Mouse (Mus musculus) v-Abl transformed pro-B cells (cell line): ENCODE data around the gene Gtf2a1l.

ENCODE experiments used
- in situ Hi-C, 2 experiments: fragments of 400-800 bp; cut with MboI; formaldehyde crosslinking; loops; one replicate each; pipeline ENCODE4 v1.15.1; 2025; ENCODE audit not compliant: unreplicated experiment in 2 of 2

Gtf2a1l gene

GRCm38 (mm10) chr17:88668452-88668851 is at the start of gene Gtf2a1l:
Gtf2a1l (plus strand) TSS chr17:88668660.
- in situ Hi-C loops: loop anchor here (25.0 kb wide), 2 partner anchors 1469 to 1594 kb away; no protein-coding TSS in a partner anchor

DNA sequence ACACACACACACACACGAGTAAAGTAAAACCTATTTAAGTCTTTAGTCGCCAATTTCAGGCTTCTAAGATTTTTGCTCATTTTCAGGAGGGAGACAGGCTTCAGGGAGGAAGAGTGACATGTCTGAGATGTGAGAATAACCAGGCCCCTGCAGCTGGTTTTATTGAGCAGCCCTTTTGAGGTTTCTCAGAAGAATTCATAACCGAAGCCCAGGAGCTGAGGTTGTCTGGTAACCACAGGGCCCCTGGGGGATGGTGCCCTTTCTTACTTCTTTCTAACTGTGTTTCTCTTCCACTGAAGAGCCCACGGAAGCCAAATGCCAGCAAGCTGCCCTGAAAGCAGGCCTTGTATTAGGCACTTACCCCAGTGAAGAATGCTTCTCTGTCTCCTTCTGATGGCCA is 47.5 kb upstream of the Gtf2a1l start:
- in situ Hi-C loops: no loop called here

- in situ Hi-C loops: no loop called here
Measured at GRCm38 (mm10) chr17:88621374-88621773, 47.1 kb upstream of the Gtf2a1l start.

DNA sequence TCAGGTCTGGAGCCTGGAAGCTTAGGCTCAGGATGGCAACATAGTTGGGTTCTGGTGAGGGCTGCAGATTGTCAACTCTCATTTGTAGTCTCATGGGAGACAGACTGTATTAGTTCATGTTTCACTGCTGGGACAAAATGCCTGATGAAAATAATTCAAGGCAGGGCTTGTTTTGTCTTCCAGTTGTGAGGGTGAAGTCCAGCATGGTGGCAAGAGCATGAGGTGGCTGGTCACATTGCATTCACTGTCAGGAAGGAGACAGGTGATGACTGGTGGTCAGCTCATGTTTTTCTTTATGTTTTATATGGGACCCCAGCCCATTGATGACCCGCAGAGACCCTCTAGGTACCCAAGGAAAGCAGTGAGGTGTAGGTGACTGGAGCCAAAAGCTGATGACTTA is 45.7 kb upstream of the Gtf2a1l start:
- in situ Hi-C loops: no loop called here

DNA sequence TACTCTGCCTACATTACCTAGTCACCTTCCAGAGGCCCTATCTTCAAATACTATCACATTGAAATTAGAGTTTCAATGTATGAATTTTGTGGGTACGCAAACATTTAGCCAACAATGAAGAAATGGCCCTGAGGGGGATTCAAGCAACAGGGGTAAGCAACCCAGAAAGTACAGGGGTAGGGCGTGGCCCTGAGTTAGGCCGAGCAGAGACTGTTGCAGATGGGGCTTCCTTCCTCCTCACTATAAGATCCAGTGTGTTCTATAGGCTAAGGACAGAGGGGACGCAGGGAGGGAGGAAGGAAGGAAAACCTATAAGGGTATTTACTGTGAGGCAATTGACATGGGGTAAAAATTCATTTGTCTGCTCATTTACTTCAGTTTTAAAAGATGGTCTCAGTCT is 44.1 kb upstream of the Gtf2a1l start:
- in situ Hi-C loops: no loop called here

GRCm38 (mm10) chr17:88625350-88625749 is 43.1 kb upstream of the Gtf2a1l start:
- in situ Hi-C loops: loop anchor here (25.0 kb wide), 3 partner anchors 213 to 938 kb away; no protein-coding TSS in a partner anchor

DNA sequence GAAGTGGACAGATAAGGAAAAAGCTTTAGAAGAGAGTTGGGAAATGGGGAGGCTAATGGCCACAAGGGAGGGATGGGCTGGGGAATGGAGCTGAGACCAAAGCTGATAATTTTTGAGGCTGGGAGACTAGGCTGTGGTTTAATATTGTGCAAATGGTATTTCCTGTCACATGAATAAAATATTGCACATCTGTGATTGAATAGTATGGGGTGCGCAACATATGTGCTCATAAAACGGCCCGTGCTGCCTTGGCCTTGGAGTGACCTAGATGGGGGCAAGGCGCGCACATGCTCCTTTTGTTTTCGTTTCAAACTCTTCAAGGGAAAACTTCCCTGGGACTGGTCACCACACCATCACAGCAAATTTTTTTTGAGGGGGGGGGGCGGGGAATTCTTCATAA is 42.5 kb upstream of the Gtf2a1l start:
- in situ Hi-C loops: loop anchor here (25.0 kb wide), 3 partner anchors 214 to 939 kb away; no protein-coding TSS in a partner anchor

- in situ Hi-C loops: loop anchor here (25.0 kb wide), 3 partner anchors 214 to 939 kb away; no protein-coding TSS in a partner anchor
Measured at GRCm38 (mm10) chr17:88626347-88626811, 42.1 kb upstream of the Gtf2a1l start.

GRCm38 (mm10) chr17:88627150-88627549 is 41.3 kb upstream of the Gtf2a1l start:
- in situ Hi-C loops: loop anchor here (25.0 kb wide), 3 partner anchors 215 to 940 kb away; no protein-coding TSS in a partner anchor

GRCm38 (mm10) chr17:88628676-88629380 is 39.6 kb upstream of the Gtf2a1l start:
- in situ Hi-C loops: loop anchor here (25.0 kb wide), 3 partner anchors 217 to 942 kb away; no protein-coding TSS in a partner anchor

DNA sequence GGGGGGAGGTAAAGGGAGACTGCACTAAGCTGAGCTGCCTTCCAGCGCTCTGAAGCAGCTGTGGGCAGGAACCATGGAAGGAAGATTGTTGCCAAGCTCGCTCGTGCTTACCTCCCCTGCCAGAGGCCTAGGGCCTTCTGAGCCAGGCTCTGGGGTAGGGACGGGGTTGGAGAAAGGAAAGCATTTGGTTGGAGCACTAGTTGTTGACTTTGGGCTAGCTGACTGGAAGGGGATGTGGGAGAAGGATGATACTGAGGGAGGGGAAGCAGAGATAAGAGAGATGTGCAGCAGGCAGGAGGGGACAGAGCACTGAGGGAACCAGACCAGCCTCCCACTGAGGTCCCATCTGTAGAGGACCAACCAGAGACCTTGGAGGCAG is 39.1 kb upstream of the Gtf2a1l start:
- in situ Hi-C loops: loop anchor here (25.0 kb wide), 3 partner anchors 217 to 942 kb away; no protein-coding TSS in a partner anchor

- in situ Hi-C loops: loop anchor here (25.0 kb wide), 3 partner anchors 218 to 943 kb away; no protein-coding TSS in a partner anchor
Measured at GRCm38 (mm10) chr17:88629931-88630553, 38.4 kb upstream of the Gtf2a1l start.

DNA sequence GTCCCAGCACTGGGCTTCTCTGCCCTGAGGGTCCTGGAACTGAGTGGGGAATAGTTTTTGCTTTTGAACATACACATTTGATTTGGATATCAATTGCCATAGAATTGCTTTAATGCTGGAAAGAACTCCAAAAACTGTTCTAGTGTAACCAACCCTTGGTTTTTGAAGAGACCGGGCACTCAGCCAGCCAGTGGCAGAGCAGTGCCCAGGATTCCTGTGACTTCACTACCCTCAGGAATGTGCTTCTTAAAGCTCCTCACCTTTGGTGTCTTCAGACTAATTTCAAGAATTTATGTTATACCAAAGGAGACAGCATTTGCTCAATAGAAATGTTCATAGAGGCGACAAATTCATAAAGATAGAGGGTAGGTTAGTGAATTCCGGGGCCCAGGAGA is 37.9 kb upstream of the Gtf2a1l start:
- in situ Hi-C loops: loop anchor here (25.0 kb wide), 3 partner anchors 218 to 943 kb away; no protein-coding TSS in a partner anchor

- in situ Hi-C loops: loop anchor here (25.0 kb wide), 3 partner anchors 220 to 945 kb away; no protein-coding TSS in a partner anchor
Measured at GRCm38 (mm10) chr17:88632631-88633030, 35.8 kb upstream of the Gtf2a1l start.

GRCm38 (mm10) chr17:88636076-88636475 is 32.4 kb upstream of the Gtf2a1l start:
- in situ Hi-C loops: loop anchor here (5.0 to 25.0 kb wide), 6 partner anchors 109 to 949 kb away; no protein-coding TSS in a partner anchor

DNA sequence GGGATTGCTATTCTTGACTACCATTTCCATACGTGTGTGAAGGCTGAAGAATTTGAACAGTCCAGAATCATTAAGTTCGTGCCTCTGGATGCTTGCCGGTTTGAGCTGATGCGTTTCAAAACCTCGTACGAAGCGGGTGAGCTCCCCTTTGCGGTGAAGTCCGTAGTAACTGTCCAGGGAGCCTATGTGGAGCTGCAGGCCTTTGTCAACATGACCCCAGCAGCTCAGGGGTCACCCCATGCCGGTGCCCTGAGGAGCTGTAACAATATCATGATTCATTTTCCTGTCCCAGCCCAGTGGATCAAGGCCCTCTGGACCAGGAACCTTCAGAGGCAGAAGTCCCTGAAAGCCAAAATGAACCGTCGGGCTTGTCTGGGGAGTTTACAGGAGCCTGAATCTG is 31.9 kb upstream of the Gtf2a1l start:
- in situ Hi-C loops: loop anchor here (5.0 to 25.0 kb wide), 6 partner anchors 109 to 949 kb away; no protein-coding TSS in a partner anchor

DNA sequence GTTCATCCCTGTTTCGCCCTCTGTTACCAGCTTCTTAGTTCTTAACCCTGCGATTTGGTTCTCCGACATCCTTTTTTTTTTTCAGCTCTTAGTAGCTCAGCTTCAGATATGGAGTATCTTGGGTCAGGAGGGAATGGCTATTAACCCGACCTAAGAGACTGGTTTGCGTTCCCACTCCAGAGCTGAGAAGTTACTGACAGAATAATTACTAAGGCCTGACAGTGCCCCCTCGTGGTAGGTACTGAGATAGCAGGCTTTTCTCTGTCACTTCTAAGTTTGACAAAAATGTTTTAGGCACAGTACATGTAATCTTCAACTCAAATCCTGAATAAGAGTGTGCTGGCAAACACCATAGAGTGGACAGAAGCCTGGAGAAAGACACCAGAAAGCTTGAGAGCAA is 27.4 kb upstream of the Gtf2a1l start:
- in situ Hi-C loops: loop anchor here (5.0 to 25.0 kb wide), 5 partner anchors 114 to 954 kb away; no protein-coding TSS in a partner anchor

- in situ Hi-C loops: loop anchor here (5.0 to 25.0 kb wide), 5 partner anchors 115 to 955 kb away; no protein-coding TSS in a partner anchor
Measured at GRCm38 (mm10) chr17:88641836-88642235, 26.6 kb upstream of the Gtf2a1l start.

DNA sequence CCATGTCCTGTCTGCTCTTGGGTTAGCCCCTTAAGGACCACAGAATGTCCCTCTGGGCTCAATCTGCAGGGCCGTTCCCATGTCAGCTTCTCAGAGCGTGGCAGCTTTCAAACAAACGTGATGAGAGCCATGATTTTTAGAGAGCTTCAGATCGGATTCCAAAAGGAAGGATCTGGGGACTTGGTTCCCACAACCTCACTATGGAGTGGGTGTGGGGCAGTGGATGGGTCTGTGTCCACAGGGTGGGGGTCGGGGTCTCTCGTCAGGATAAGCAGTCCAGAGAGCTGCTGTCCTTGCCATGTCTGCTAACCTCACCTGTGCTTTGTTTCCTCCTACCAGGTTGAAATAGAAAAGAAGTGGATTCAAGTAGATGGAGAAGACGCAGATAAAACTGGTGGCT is 23.6 kb upstream of the Gtf2a1l start:
- in situ Hi-C loops: loop anchor here (5.0 to 25.0 kb wide), 6 partner anchors 118 to 1937 kb away; no protein-coding TSS in a partner anchor

DNA sequence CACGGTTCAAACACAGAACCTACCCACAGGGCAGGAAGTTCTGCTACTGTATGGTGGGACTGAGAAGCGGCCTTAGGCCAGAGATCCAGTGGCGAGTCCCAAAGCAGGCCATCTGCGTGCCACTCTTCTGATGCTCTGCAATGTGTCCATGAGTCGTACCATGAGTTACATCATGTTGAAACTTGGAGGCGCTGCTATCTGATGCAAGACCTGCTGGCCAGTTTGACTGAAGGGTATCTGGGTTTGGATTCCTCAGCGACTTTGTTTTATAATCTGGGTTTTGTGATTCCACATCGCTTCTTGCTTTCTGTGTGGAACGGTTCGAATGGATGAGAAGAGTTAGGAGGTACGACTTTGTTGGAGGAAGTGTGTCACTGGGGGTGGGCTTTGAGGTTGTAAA is 23.2 kb upstream of the Gtf2a1l start:
- in situ Hi-C loops: loop anchor here (5.0 to 25.0 kb wide), 5 partner anchors 233 to 1937 kb away; no protein-coding TSS in a partner anchor

- in situ Hi-C loops: loop anchor here (5.0 to 25.0 kb wide), 5 partner anchors 235 to 1935 kb away; no protein-coding TSS in a partner anchor
Measured at GRCm38 (mm10) chr17:88647149-88647548, 21.3 kb upstream of the Gtf2a1l start.
